Mouse (Mus musculus) urinary bladder, postnatal 25 days (tissue): ENCODE results near the gene Sepsecs.
A peak's percentile ranks its signal among the peaks of the same experiment; 100 is the strongest.
"Not testable (repeated sequence)": the region's sequence is repeated elsewhere in the genome, so short reads cannot be mapped to it uniquely, and the experiment has no call there.

ENCODE experiments used
- DNase-seq: peaks from one replicate; pipeline ENCODE4 v3.0.0; 2022; ENCODE audit warnings: low spot score

The Sepsecs gene

GRCm38 (mm10) chr5:52669426-52670191 is at the start of gene Sepsecs:
Gene Sepsecs (minus strand): TSS chr5:52669708.
- DNase-seq, result peak; percentile 94

GRCm38 (mm10) chr5:52716742-52717448 is 47.4 kb upstream of the Sepsecs start:
- no peak for DNase-seq

GRCm38 (mm10) chr5:52712704-52713103 is 43.2 kb upstream of the Sepsecs start:
- DNase-seq, result no peak

- no peak for DNase-seq
Measured at GRCm38 (mm10) chr5:52704562-52704961, 35.1 kb upstream of the Sepsecs start.

- DNase-seq, result not testable (repeated sequence)
Measured at GRCm38 (mm10) chr5:52697882-52698440, 28.5 kb upstream of the Sepsecs start.

GRCm38 (mm10) chr5:52697291-52697690 is 27.8 kb upstream of the Sepsecs start:
- DNase-seq, result no peak

- DNase-seq, result no peak
Measured at GRCm38 (mm10) chr5:52687741-52688455, 18.4 kb upstream of the Sepsecs start.

GRCm38 (mm10) chr5:52681111-52681510 is 11.6 kb upstream of the Sepsecs start:
- no peak for DNase-seq

- no peak for DNase-seq
Measured at GRCm38 (mm10) chr5:52680191-52680590, 10.7 kb upstream of the Sepsecs start.

GRCm38 (mm10) chr5:52678498-52679070 is 9.1 kb upstream of the Sepsecs start:
- DNase-seq, result no peak

GRCm38 (mm10) chr5:52677126-52677525 is 7.6 kb upstream of the Sepsecs start:
- DNase-seq, result no peak

- no peak for DNase-seq
Measured at GRCm38 (mm10) chr5:52674384-52675069, 5.0 kb upstream of the Sepsecs start.

GRCm38 (mm10) chr5:52673341-52673740 is 3.8 kb upstream of the Sepsecs start:
- DNase-seq, result no peak

GRCm38 (mm10) chr5:52670745-52671144 is 1.2 kb upstream of the Sepsecs start:
- no peak for DNase-seq

GRCm38 (mm10) chr5:52666766-52667165 is 2.7 kb downstream of the Sepsecs start:
- no peak for DNase-seq

GRCm38 (mm10) chr5:52657957-52658356 is 11.6 kb downstream of the Sepsecs start:
- DNase-seq, result no peak

- no peak for DNase-seq
Measured at GRCm38 (mm10) chr5:52657336-52657735, 12.2 kb downstream of the Sepsecs start.

- no peak for DNase-seq
Measured at GRCm38 (mm10) chr5:52655992-52656391, 13.5 kb downstream of the Sepsecs start.

GRCm38 (mm10) chr5:52654961-52655360 is 14.5 kb downstream of the Sepsecs start:
- no peak for DNase-seq

GRCm38 (mm10) chr5:52652606-52653005 is 16.9 kb downstream of the Sepsecs start:
- DNase-seq, result no peak

- no peak for DNase-seq
Measured at GRCm38 (mm10) chr5:52652086-52652485, 17.4 kb downstream of the Sepsecs start.
